Mouse (Mus musculus) heart, adult 2 months (tissue): ENCODE data around the gene Lfng. TPM values are rescaled to one million over a fixed set of nuclear protein-coding genes. Genes with fewer than 3 reads are reported as not detected.

Source experiments
- DNase-seq, 2 experiments: peaks; one replicate each; pipeline ENCODE4 v3.0.0; 2021
- H3K27ac ChIP-seq: fragments of 200-600 bp; 2 replicates; pipeline ENCODE4 v1.8.1; 2022
- H3K27me3 ChIP-seq: fragments of 200-500 bp; 2 replicates; pipeline ENCODE4 v1.6.1; 2012; ENCODE audit warnings: mild to moderate bottlenecking, low read length, inconsistent platforms, mixed read lengths; ENCODE audit not compliant: control insufficient read depth, insufficient read depth
- H3K36me3 ChIP-seq: fragments of 200-500 bp; 2 replicates; pipeline ENCODE4 v1.6.1; 2012; ENCODE audit warnings: low read length, inconsistent platforms; ENCODE audit not compliant: control insufficient read depth, insufficient read depth
- H3K4me1 ChIP-seq: fragments of 200-500 bp; 2 replicates; pipeline ENCODE4 v1.6.1; 2011; ENCODE audit warnings: low read length; ENCODE audit not compliant: control insufficient read depth, insufficient read depth
- H3K4me3 ChIP-seq: fragments of 200-600 bp; 2 replicates; pipeline ENCODE4 v1.8.1; 2022
- H3K79me2 ChIP-seq: fragments of 200-500 bp; replicated peaks from 2 replicates; pipeline ENCODE4 v1.6.1; 2012; ENCODE audit warnings: mild to moderate bottlenecking, inconsistent platforms, low read length, moderate library complexity, mixed read lengths; ENCODE audit not compliant: control insufficient read depth, insufficient read depth
- H3K9ac ChIP-seq: fragments of 200-500 bp; 2 replicates; pipeline ENCODE4 v1.6.1; 2012; ENCODE audit warnings: low read depth, mild to moderate bottlenecking, control low read depth, inconsistent platforms, low read length, mixed read lengths
- CTCF ChIP-seq: fragments of 200-600 bp; IDR thresholded peaks from 2 replicates; pipeline ENCODE4 v1.8.1; 2022; ENCODE audit warnings: antibody characterized with exemption, mild to moderate bottlenecking, moderate library complexity
- EP300 ChIP-seq: fragments of 200-500 bp; IDR thresholded peaks from 2 replicates; pipeline ENCODE4 v1.6.1; 2011; ENCODE audit warnings: low read depth, low read length, control low read depth; ENCODE audit not compliant: insufficient read depth
- POLR2A ChIP-seq: fragments of 200-500 bp; IDR thresholded peaks from 2 replicates; pipeline ENCODE4 v1.6.1; 2011; ENCODE audit warnings: mild to moderate bottlenecking, low read depth, low read length, control low read depth; ENCODE audit not compliant: insufficient read depth
- WGBS: fragments of 180-500 bp; shearing (Covaris S2); methylation state at CpG from one replicate; pipeline ENCODE4 v1.1.7; 2018; 5-methylcytosine and 5-hydroxymethylcytosine counted together
- intact Hi-C: fragments of 180-260 bp; cut with DNase I; formaldehyde crosslinking; loops from one replicate; pipeline ENCODE4 v1.15.1; 2025
- polyA plus RNA-seq: library from polyadenylated mRNA; depleted of rRNA; stranded (reverse); fragments of >200 nt; gene quantifications from 2 replicates; pipeline ENCODE4 v1.2.3, GENCODE M21; 2012
- total RNA-seq, 2 experiments: library from RNA; stranded (reverse); gene quantifications; 2 replicates each; pipeline ENCODE4 v1.2.3; 2021

Gene Lfng
- total and polyA plus RNA-seq, 3 experiments: 7.4 to 23.1 (median 11.5) TPM

DNA sequence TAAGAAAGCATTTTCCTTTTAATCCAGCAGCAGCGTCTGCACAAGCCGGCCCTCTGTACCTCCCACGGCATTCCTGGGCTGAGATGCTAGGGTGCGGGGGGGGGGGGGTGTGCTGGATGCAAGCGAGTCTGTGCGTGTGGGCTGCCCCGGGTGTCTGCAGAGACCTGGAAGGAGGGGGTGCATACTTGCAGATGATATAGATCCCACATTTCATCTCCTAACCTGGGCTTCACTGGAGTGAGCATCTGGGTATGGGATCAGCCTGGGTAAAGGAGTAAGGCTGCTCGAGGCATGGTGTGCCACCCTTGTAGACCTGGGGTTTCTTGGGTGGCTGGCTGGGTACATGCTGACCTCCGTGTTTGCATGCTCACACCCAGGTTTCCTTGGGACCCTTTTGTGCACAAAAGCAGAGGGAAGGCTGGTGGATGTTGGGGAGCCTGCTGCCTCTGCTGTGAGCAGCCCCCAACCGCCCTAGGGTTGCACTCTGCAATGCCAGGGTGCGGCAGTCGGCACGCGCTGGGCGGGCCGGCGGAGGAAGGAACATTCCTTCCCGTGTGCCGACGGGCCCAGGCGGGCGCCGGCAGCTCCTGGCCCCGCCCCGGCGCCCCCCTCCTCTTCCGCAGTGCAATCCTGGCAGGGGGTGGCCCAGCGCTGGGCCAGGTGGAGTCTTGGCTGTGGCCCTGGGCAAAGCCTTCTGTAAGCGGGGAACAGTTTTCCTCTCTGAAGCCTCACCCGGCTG lies 3.3 kb downstream of the Lfng start:
- Histone ChIP-seq H3K27ac (peak overlapping the region; percentile 81), H3K27me3 (no peaks in the 10 kb centered on the region), H3K79me2 (no peaks in the 10 kb centered on the region), H3K9ac (peak overlapping the region; percentile 50), H3K36me3 (no peaks in the 10 kb centered on the region), H3K4me1 (peaks cover 8% of the 10 kb centered on the region), H3K4me3 (peak overlapping the region; percentile 45)
- WGBS: 6% methylated on average over 30 of the region's 30 CpGs
- DNase-seq: peak; percentile 73 to 79
- no peak for TF ChIP-seq EP300
- no peak; the same call in 1 of the 2 replicates for TF ChIP-seq POLR2A
- intact Hi-C loops: loop anchor here (2.0 kb wide), 1 partner anchor 14 kb away; no protein-coding TSS in a partner anchor

DNA sequence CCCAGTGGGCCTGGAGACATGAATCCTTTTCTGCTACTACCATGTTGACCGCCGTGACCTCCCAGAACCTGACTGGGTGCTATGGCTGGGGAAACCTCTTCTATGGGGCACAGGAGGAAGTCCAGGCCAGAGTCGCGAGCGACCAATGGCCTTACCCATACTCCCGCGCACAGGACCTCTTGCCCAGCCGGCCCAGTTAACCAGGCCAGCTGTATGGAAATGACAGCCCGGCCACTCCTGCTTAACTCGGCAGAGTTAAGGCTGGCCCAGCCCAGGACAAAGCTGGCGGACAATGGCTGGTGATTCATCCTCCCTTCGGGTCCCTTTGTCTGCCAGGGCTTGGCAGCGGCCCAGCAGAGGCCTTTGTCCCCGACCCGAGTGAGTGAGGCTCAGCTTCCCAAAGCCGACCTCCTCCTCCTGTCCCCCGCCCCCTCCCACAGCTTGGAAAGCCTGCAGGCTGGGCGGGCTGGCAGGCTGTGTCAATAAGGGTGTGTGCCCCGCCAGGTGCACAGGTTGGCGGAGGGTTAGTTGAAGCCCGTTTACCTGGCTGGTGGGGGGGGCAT lies 4.0 kb downstream of the Lfng start:
- Histone ChIP-seq H3K27ac (peak overlapping the region; percentile 81), H3K9ac (peak overlapping the region; percentile 50), H3K27me3 (no peaks in the 10 kb centered on the region), H3K4me3 (peak overlapping the region; percentile 45), H3K36me3 (no peaks in the 10 kb centered on the region), H3K79me2 (no peaks in the 10 kb centered on the region), H3K4me1 (peaks cover 8% of the 10 kb centered on the region)
- TF ChIP-seq POLR2A: 0 out of 2 replicates have a peak, but pooled peaks have one; percentile 44
- no peak for TF ChIP-seq EP300
- 12% methylated on average over 21 of the region's 21 CpGs for WGBS
- intact Hi-C loops: loop anchor here (2.0 kb wide), 1 partner anchor 14 kb away; no protein-coding TSS in a partner anchor
- peak; percentile 80 to 84 for DNase-seq

DNA sequence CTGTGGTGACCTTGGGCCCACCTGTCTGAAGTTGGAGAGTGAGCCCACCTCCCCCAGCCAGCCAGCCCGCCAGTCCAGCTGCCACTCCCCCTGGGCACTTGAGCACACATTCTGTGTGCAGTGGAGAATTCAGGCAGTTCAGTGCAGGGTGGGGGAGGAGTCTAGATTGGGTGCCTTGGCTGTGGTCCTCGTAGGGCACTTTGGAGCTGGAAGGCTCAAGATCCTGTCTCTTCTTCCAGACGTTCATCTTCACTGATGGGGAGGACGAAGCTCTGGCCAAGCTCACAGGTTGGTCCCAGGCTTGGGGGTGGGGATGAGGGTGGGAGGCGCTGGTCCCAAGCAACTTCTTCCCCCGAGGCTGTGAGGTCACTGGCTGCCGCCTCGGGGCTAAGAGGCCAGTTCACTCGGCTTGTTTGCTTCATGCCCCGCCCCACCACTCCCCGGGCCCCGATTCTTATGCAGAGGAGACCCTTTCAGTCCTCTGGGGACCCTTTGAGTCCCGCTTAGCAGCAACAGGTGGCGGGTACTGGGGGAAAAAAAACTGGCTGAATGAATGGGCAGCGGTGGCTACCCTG lies 4.6 kb downstream of the Lfng start:
- Histone ChIP-seq H3K9ac (peak overlapping the region; percentile 35), H3K79me2 (no peaks in the 10 kb centered on the region), H3K27me3 (no peaks in the 10 kb centered on the region), H3K4me3 (peak overlapping the region; percentile 0; the same call in 1 of the 2 replicates), H3K27ac (peak overlapping the region; percentile 81), H3K4me1 (peaks cover 6% of the 10 kb centered on the region), H3K36me3 (no peaks in the 10 kb centered on the region)
- no peak for TF ChIP-seq EP300
- no peak for TF ChIP-seq POLR2A
- no peak for TF ChIP-seq CTCF
- no peak for DNase-seq
- 44% methylated on average over 15 of the region's 15 CpGs for WGBS
- intact Hi-C loops: loop anchor here (2.0 kb wide), 1 partner anchor 15 kb away; no protein-coding TSS in a partner anchor

DNA sequence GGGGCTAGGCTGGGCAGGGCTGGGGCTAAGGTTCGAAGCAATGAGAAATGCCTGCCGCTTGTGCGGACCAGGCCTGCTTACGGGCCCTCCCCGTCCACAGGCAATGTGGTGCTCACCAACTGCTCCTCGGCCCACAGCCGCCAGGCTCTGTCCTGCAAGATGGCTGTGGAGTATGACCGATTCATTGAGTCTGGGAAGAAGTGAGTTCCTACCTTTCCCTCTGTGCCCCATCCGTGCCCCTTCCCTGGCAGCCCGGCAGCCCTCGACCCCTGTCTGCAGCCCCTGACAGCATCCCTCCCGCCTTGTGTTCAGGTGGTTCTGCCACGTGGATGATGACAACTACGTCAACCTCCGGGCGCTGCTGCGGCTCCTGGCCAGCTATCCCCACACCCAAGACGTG lies 5.1 kb downstream of the Lfng start:
- intact Hi-C loops: no loop called here
- no peak for DNase-seq
- no peak overlapping the region for H3K9ac ChIP-seq
- no peak overlapping the region for H3K27ac ChIP-seq
- no peaks in the 10 kb centered on the region for H3K79me2 ChIP-seq
- H3K36me3 ChIP-seq: no peaks in the 10 kb centered on the region
- no peaks in the 10 kb centered on the region for H3K27me3 ChIP-seq
- WGBS: 92% methylated on average over 18 of the region's 18 CpGs
- H3K4me1 ChIP-seq: peaks cover 6% of the 10 kb centered on the region
- TF ChIP-seq CTCF (no peak), POLR2A (no peak), EP300 (no peak)
- H3K4me3 ChIP-seq: no peak overlapping the region

DNA sequence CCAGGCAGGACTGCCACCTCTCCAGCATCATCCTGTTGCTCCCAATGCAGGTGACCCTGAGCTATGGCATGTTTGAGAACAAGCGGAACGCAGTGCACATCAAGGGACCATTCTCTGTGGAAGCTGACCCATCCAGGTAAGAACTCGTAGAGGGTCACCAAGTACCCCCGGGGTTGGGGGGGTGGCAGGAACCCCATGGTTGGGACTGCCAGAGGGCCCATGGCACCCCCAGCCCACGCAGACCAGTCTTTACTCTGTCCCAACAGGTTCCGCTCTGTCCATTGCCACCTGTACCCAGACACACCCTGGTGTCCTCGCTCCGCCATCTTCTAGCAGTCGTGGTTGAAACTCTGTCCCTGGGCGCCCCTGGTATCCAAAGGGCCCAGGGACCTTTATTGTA lies 7.0 kb downstream of the Lfng start:
- DNase-seq: no peak
- TF ChIP-seq POLR2A: no peak
- TF ChIP-seq EP300: no peak
- no peak for TF ChIP-seq CTCF
- no peak overlapping the region for H3K4me3 ChIP-seq
- no peaks in the 10 kb centered on the region for H3K36me3 ChIP-seq
- H3K4me1 ChIP-seq: peaks cover 6% of the 10 kb centered on the region
- H3K27ac ChIP-seq: no peak overlapping the region
- 96% methylated on average over 10 of the region's 10 CpGs for WGBS
- no peaks in the 10 kb centered on the region for H3K79me2 ChIP-seq
- intact Hi-C loops: no loop called here
- H3K27me3 ChIP-seq: no peaks in the 10 kb centered on the region
- no peak overlapping the region for H3K9ac ChIP-seq

DNA sequence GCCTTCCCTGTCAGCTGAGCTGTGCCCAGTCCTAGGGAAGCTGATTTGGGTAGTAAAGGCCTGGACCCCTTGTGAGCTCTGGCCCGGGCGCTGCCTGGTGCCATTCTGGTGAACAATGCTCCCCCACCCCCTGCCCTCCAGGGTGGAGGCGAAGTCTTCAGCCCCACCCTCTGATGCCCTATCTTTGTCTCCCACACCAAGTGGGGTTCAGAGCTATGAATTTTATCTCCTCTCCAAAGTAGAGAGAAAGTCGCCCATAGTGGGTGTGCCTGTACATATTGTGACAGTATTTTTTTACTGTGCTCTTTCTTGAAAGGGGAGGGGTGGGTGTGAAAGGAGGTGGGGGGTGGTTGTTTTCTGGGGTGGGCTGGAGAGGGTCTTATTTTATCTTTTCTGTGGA lies 7.7 kb downstream of the Lfng start:
- H3K27ac ChIP-seq: no peak overlapping the region
- no peak for DNase-seq
- peaks cover 6% of the 10 kb centered on the region for H3K4me1 ChIP-seq
- intact Hi-C loops: no loop called here
- no peak overlapping the region for H3K4me3 ChIP-seq
- no peaks in the 10 kb centered on the region for H3K27me3 ChIP-seq
- 79% methylated on average over 4 of the region's 4 CpGs for WGBS
- TF ChIP-seq CTCF: no peak
- no peak for TF ChIP-seq POLR2A
- no peak for TF ChIP-seq EP300
- H3K36me3 ChIP-seq: no peaks in the 10 kb centered on the region
- no peak overlapping the region for H3K9ac ChIP-seq
- H3K79me2 ChIP-seq: no peaks in the 10 kb centered on the region
